Mouse (Mus musculus) leukemia stem cell, adult 10-12 weeks (primary cell): ENCODE measurements around the gene Med28. TPM values are rescaled to one million over a fixed set of nuclear protein-coding genes. Genes with fewer than 3 reads are reported as not detected.

ENCODE experiments used
- polyA plus RNA-seq: library from polyadenylated mRNA; stranded (reverse); fragments of >175 nt; gene quantifications from 2 replicates; pipeline ENCODE4 v1.2.3, GENCODE M21; 2012; ENCODE audit warnings: low replicate concordance

The Med28 gene
- 41.9 and 61.9 TPM in 2 replicates for polyA plus RNA-seq

DNA sequence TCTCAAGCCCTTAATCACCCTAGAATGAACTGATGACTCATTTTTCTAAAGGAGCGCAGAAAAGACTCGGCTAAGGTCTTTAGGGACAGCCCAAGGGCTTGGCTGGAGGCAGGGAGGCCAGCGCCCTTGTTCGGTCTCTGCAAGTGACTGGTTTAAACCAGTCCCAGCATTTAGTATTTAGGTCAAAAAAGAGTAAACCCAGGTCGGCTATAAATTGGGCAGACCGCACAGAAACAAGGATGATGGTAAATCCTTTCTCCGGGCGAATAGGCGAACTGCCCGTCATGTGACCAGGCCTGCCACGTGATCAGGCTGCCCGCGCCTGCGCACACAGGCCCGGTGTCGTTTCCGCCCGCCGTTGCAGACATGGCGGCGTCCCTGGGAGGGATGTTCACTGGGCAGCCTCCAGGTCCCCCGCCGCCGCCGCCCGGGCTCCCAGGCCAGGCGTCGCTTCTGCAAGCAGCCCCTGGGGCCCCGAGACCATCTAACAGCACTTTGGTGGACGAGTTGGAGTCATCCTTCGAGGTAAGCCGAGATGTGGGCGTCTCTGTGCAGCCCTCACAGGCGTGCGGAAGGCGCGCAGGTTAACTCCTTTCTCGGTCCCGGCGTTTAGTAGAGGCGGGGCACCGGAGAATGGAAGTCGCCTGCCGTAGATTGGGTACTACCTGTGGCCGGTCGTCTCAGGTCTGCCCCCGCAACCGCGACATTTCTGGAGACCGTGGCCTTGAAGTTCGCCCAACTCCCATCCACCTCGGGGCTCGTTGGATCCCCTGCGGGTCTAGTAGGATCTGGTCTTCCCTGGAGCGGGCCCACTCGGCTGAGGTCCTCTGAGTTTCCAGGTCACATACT lies at the start of gene Med28:
Med28 (plus strand) TSS at position 270 of the 849 bp plus-strand sequence.

GRCm38 (mm10) chr5:45493191-45494092 lies 26.6 kb upstream of the Med28 start, which contains the start of gene Lap3:
TSS of gene Lap3 (plus strand) at chr5:45493374.

Other genes with a start within 250 kb of the Med28 start
- gene Qdpr, start 70.0 kb upstream of the Med28 start, polyA plus RNA-seq = 30.7 and 47.9 TPM in 2 replicates
- not detected in 2 replicates for gene Clrn2, start 66.5 kb upstream of the Med28 start, polyA plus RNA-seq
- 7.5 and 17.7 TPM in 2 replicates for gene Lap3, start 26.9 kb upstream of the Med28 start, polyA plus RNA-seq
- gene Fam184b, start 119.4 kb downstream of the Med28 start, polyA plus RNA-seq = 0.20 TPM in 1 of 2 replicates, not detected in the other
- 1.8 and 9.2 TPM in 2 replicates for gene Ncapg, start 149.7 kb downstream of the Med28 start, polyA plus RNA-seq